Mouse (Mus musculus) lung, adult 2 months (tissue): Measurements from ENCODE around the gene Ccnl1. TPM values are rescaled to one million over a fixed set of nuclear protein-coding genes. Genes with fewer than 3 reads are reported as not detected.

Source experiments
- DNase-seq: peaks from one replicate; pipeline ENCODE4 v3.0.0; 2022
- H3K4me1 ChIP-seq: fragments of 200-500 bp; 2 replicates; pipeline ENCODE4 v1.6.1; 2011; ENCODE audit warnings: low read length; ENCODE audit not compliant: control insufficient read depth, insufficient read depth
- H3K4me3 ChIP-seq: fragments of 200-500 bp; replicated peaks from 2 replicates; pipeline ENCODE3; 2011; ENCODE audit warnings: low read depth, mild to moderate bottlenecking, control low read depth, low read length; ENCODE audit errors: extremely low read depth
- CTCF ChIP-seq: fragments of 200-500 bp; IDR thresholded peaks from 2 replicates; pipeline ENCODE4 v1.5.1; 2011; ENCODE audit warnings: mild to moderate bottlenecking, low read length, control low read depth; ENCODE audit not compliant: insufficient read depth
- POLR2A ChIP-seq: fragments of 200-500 bp; IDR thresholded peaks from 2 replicates; pipeline ENCODE4 v1.6.1; 2011; ENCODE audit warnings: low read depth, mild to moderate bottlenecking, control low read depth, low read length, borderline replicate concordance; ENCODE audit errors: extremely low read depth
- WGBS: fragments of 180-500 bp; shearing (Covaris S2); methylation state at CpG from one replicate; pipeline ENCODE4 v1.1.7; 2018; 5-methylcytosine and 5-hydroxymethylcytosine counted together
- polyA plus RNA-seq: library from polyadenylated mRNA; depleted of rRNA; stranded (reverse); fragments of >200 nt; gene quantifications from 2 replicates; pipeline ENCODE4 v1.2.3, GENCODE M21; 2012

Ccnl1 gene
- polyA plus RNA-seq, 1 experiment = 51.4 TPM

DNA sequence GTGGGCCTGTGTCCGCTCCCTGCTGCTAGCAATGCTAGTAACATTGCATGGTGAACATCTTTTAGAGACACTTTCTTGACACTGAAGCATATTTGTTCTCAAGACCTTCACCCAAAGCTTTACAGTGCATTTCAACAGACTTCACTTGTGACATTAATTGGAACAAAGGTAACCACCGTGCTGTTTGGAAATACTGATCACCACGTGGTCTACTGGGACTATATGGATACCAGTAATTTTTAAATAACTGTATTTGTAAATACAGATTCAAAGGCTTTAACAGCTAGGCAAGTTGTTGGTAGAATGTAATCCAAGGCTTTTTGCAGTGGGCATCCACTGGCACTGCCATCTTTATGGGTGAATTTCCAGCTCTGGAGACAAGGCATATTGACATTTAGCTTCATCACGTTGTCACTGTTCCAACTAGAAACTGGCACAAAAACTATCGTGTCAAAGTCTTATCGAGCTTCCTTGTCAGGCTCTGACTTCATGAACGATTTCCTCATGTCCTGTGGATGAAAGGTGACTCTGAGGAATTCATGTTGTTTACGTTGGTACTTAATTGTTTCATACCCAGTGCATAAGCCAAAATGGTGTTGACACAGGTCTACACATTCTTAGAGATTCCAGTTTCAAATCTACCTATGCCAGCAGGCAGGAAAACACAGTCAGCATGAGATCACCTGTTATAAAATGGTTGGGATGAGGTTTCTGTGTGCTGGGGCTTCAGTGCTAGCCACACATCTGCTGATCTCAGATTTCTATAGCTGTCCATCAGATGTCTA lies 30.9 kb upstream of the Ccnl1 start:
- H3K4me1 ChIP-seq = no peaks in the 10 kb centered on the region; the same call in 1 of the 2 replicates
- WGBS = 39% methylated on average over 8 of the region's 8 CpGs
- TF ChIP-seq CTCF (no peak), POLR2A (no peak)
- no peak overlapping the region for H3K4me3 ChIP-seq
- DNase-seq = no peak

- no peaks in the 10 kb centered on the region; the same call in 1 of the 2 replicates for H3K4me1 ChIP-seq
- WGBS = 54% methylated on average over 3 of the region's 3 CpGs
- no peak for TF ChIP-seq POLR2A
- no peak for TF ChIP-seq CTCF
- DNase-seq = no peak
- H3K4me3 ChIP-seq = no peak overlapping the region
These were observed 18.2 kb upstream of the Ccnl1 start for GRCm38 (mm10) chr3:65976296-65976695.

DNA sequence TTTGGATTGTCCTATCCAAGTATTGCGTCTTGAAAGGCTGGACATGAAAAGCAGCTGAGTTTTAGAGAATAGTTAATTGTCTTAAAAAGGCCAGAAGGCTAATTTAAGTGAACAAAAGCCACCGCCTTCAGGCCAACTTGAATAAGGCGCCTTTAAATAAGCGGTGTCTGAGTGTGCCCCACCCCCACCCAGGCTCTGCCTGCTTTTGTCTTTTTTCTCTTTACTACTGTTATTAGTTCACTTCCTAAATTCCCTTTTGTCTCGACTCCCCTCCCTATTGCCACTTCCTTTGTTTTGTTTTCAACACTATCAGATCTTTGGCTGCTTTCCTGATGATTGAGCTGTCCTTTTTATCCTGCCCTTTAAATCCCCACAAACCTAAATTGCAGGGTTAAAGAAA lies 17.3 kb upstream of the Ccnl1 start:
- WGBS = 5% methylated on average over 5 of the region's 5 CpGs
- H3K4me3 ChIP-seq = no peak overlapping the region
- H3K4me1 ChIP-seq = no peaks in the 10 kb centered on the region; the same call in 1 of the 2 replicates
- TF ChIP-seq POLR2A (no peak), CTCF (no peak)
- DNase-seq = peak; percentile 30

- peak overlapping the region; percentile 99 for H3K4me3 ChIP-seq
- DNase-seq = peak; percentile 98
- WGBS = under 1% methylated on average over 43 of the region's 43 CpGs
- no peak for TF ChIP-seq CTCF
- peak; percentile 89 for TF ChIP-seq POLR2A
- no peaks in the 10 kb centered on the region; the same call in 1 of the 2 replicates for H3K4me1 ChIP-seq
These were observed 16.4 kb upstream of the Ccnl1 start for GRCm38 (mm10) chr3:65974232-65975058.

DNA sequence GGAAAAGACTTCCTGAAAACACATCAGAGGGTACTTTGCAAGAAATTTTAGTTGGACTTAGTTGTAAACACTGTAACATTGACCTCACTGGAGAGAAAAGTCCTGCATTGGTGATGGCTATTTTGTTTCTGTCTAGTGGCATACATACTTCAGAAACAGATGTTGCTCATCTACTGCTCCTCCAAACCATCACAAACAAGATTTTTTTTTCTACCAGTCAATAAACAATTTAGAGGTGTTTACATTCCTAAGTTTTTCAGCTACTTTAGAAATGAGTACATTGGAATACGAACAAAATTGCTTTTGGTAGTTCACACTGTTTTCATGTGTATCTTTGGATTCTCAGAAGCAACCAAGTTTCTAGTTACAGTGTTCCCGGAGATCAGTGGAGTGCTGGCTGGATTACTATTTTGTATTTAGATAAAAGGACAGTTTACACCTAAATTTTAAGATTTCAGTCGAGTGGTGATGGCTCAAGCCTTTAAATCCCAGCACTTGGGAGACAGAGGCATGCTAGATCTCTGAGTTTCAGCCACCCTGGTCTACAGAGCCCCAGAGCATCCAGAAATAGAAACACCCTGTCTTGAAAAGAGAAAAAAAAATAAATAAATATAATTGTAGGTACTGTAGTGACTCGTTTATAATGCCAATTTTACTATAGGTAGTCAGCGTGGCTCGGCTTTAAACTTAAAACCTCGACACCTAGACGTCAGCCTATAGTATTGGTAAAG lies 15.6 kb upstream of the Ccnl1 start:
- no peak for DNase-seq
- 15% methylated on average over 8 of the region's 8 CpGs for WGBS
- no peaks in the 10 kb centered on the region; the same call in 1 of the 2 replicates for H3K4me1 ChIP-seq
- H3K4me3 ChIP-seq = peak overlapping the region; percentile 99
- TF ChIP-seq CTCF = no peak
- TF ChIP-seq POLR2A = no peak

DNA sequence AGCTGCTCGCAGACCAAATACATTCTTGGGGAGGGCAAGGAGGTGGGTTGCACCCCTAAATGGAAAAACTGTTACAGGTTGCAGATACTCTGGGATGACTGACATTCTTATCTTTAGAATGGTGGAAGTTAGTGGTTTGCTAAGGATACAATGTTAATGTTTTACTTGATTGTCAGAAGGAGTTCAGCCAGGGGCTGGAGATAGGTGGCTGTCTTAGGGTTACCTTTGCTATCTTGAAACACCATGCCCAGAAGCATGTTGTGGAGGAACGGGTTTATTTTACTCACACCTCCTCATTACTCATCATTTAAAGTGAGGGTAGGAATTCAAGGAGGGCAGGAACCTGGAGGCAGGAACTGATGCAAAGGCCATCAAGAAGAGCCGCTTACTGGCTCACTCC lies 11.1 kb upstream of the Ccnl1 start:
- TF ChIP-seq POLR2A = no peak
- no peak for TF ChIP-seq CTCF
- no peak for DNase-seq
- Histone ChIP-seq H3K4me1 (no peaks in the 10 kb centered on the region; the same call in 1 of the 2 replicates), H3K4me3 (no peak overlapping the region)
- whole genome bisulfite sequencing = 88% methylated on average over 3 of the region's 3 CpGs

DNA sequence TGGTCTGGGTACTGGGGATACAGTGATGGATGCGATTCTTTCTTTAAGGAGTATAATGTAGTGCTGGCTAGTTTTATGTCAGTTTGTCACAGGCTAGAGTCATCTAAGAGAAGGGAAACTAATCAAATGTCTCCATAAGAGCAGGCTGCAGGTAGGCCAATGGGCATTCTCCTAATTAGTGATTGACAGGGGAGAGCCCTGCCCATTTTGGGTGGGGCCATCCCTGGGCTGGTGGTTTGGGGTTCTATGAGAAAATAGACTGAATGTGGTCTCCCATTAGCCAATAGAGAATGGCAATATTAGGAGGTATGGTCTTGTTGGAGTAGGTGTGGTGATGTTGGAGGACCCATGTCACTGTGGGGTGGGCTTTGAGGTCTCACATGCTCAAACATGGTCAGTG lies 8.3 kb upstream of the Ccnl1 start:
- 95% methylated on average over 1 of the region's 1 CpGs for WGBS
- no peak for DNase-seq
- TF ChIP-seq CTCF (no peak), POLR2A (no peak)

GRCm38 (mm10) chr3:65962270-65962930 lies 4.4 kb upstream of the Ccnl1 start:
- DNase-seq = no peak
- H3K4me1 ChIP-seq = peaks cover 10% of the 10 kb centered on the region
- 65% methylated on average over 4 of the region's 4 CpGs for WGBS
- H3K4me3 ChIP-seq = no peak overlapping the region
- TF ChIP-seq CTCF = no peak
- no peak for TF ChIP-seq POLR2A

More for the DNA sequence above, 8.3 kb upstream of the Ccnl1 start:
- Histone ChIP-seq H3K4me3 (no peak overlapping the region), H3K4me1 (no peaks in the 10 kb centered on the region)
